Mouse (Mus musculus): Measurements from ENCODE around the gene Nr1h4. TPM values are rescaled to one million over a fixed set of nuclear protein-coding genes. Genes with fewer than 3 reads are reported as not detected.

Nr1h4 gene
- polyA plus RNA-seq, 1 experiment from 2014 or later, result not detected

GRCm38 (mm10) chr10:89518365-89518764 is 15.0 kb downstream of the Nr1h4 start:
- 89% methylated on average over 2 of the region's 2 CpGs for WGBS
- Histone ChIP-seq H3K27ac (replicated peaks; ENCODE audit: low read depth, low read length) (no peak overlapping the region), H3K4me2 (ENCODE audit: low read depth, low read length) (no peak overlapping the region), H3K4me3 (ENCODE audit: low read depth, low read length) (no peak overlapping the region), H3K27me3 (replicated peaks; ENCODE audit: control insufficient read depth, insufficient read depth, low read length) (no peaks in the 10 kb centered on the region), H3K4me1 (ENCODE audit: control insufficient read depth, insufficient read depth, low read length) (no peaks in the 10 kb centered on the region), H3K9ac (ENCODE audit: low read depth, low read length) (no peak overlapping the region), H3K9me3 (ENCODE audit: control insufficient read depth, low read length) (no peaks in the 10 kb centered on the region), H3K36me3 (ENCODE audit: control insufficient read depth, insufficient read depth, low read length) (no peaks in the 10 kb centered on the region)
- DNase-seq (ENCODE audit: low spot score), result no peak
- no peak for ATAC-seq (ENCODE audit: low read depth)

- DNase-seq (ENCODE audit: low spot score), result no peak
- Histone ChIP-seq H3K27ac (replicated peaks; ENCODE audit: low read depth, low read length) (no peak overlapping the region), H3K27me3 (replicated peaks; ENCODE audit: control insufficient read depth, insufficient read depth, low read length) (no peaks in the 10 kb centered on the region), H3K4me2 (ENCODE audit: low read depth, low read length) (no peak overlapping the region), H3K36me3 (ENCODE audit: control insufficient read depth, insufficient read depth, low read length) (no peaks in the 10 kb centered on the region), H3K9me3 (ENCODE audit: control insufficient read depth, low read length) (no peaks in the 10 kb centered on the region), H3K4me3 (ENCODE audit: low read depth, low read length) (no peak overlapping the region), H3K9ac (ENCODE audit: low read depth, low read length) (no peak overlapping the region), H3K4me1 (ENCODE audit: control insufficient read depth, insufficient read depth, low read length) (no peaks in the 10 kb centered on the region)
- ATAC-seq (ENCODE audit: low read depth), result no peak
- 66% methylated on average over 2 of the region's 2 CpGs for WGBS
Observed at GRCm38 (mm10) chr10:89515813-89516212, 17.6 kb downstream of the Nr1h4 start.

- Histone ChIP-seq H3K9me3 (ENCODE audit: control insufficient read depth, low read length) (no peaks in the 10 kb centered on the region), H3K4me1 (ENCODE audit: control insufficient read depth, insufficient read depth, low read length) (no peaks in the 10 kb centered on the region), H3K36me3 (ENCODE audit: control insufficient read depth, insufficient read depth, low read length) (no peaks in the 10 kb centered on the region), H3K27ac (replicated peaks; ENCODE audit: low read depth, low read length) (no peak overlapping the region), H3K9ac (ENCODE audit: low read depth, low read length) (no peak overlapping the region), H3K4me3 (ENCODE audit: low read depth, low read length) (no peak overlapping the region), H3K4me2 (ENCODE audit: low read depth, low read length) (no peak overlapping the region), H3K27me3 (replicated peaks; ENCODE audit: control insufficient read depth, insufficient read depth, low read length) (no peaks in the 10 kb centered on the region)
- WGBS, result 75% methylated on average over 6 of the region's 6 CpGs
- DNase-seq (ENCODE audit: low spot score) (no peak), ATAC-seq (ENCODE audit: low read depth) (no peak)
Observed at GRCm38 (mm10) chr10:89512562-89512961, 20.8 kb downstream of the Nr1h4 start.

- H3K27me3 ChIP-seq (replicated peaks; ENCODE audit: control insufficient read depth, insufficient read depth, low read length), result no peaks in the 10 kb centered on the region
- no peak overlapping the region for H3K4me3 ChIP-seq (ENCODE audit: low read depth, low read length)
- H3K36me3 ChIP-seq (ENCODE audit: control insufficient read depth, insufficient read depth, low read length), result no peaks in the 10 kb centered on the region
- ATAC-seq (ENCODE audit: low read depth), result no peak
- no peaks in the 10 kb centered on the region for H3K4me1 ChIP-seq (ENCODE audit: control insufficient read depth, insufficient read depth, low read length)
- no peak overlapping the region for H3K4me2 ChIP-seq (ENCODE audit: low read depth, low read length)
- H3K27ac ChIP-seq (replicated peaks; ENCODE audit: low read depth, low read length), result no peak overlapping the region
- no peak overlapping the region for H3K9ac ChIP-seq (ENCODE audit: low read depth, low read length)
- H3K9me3 ChIP-seq (ENCODE audit: control insufficient read depth, low read length), result no peaks in the 10 kb centered on the region
- WGBS, result 84% methylated on average over 2 of the region's 2 CpGs
- no peak for DNase-seq (ENCODE audit: low spot score)
Observed at GRCm38 (mm10) chr10:89510547-89510946, 22.8 kb downstream of the Nr1h4 start.

GRCm38 (mm10) chr10:89508567-89508966 is 24.8 kb downstream of the Nr1h4 start:
- ATAC-seq (ENCODE audit: low read depth) (no peak), DNase-seq (ENCODE audit: low spot score) (no peak)
- Histone ChIP-seq H3K36me3 (ENCODE audit: control insufficient read depth, insufficient read depth, low read length) (no peaks in the 10 kb centered on the region), H3K4me1 (ENCODE audit: control insufficient read depth, insufficient read depth, low read length) (no peaks in the 10 kb centered on the region), H3K4me3 (ENCODE audit: low read depth, low read length) (no peak overlapping the region), H3K27ac (replicated peaks; ENCODE audit: low read depth, low read length) (no peak overlapping the region), H3K9ac (ENCODE audit: low read depth, low read length) (no peak overlapping the region), H3K9me3 (ENCODE audit: control insufficient read depth, low read length) (no peaks in the 10 kb centered on the region), H3K27me3 (replicated peaks; ENCODE audit: control insufficient read depth, insufficient read depth, low read length) (no peaks in the 10 kb centered on the region), H3K4me2 (ENCODE audit: low read depth, low read length) (no peak overlapping the region)
- 77% methylated on average over 2 of the region's 2 CpGs for WGBS

GRCm38 (mm10) chr10:89506479-89506878 is 26.9 kb downstream of the Nr1h4 start:
- ATAC-seq (ENCODE audit: low read depth) (no peak), DNase-seq (ENCODE audit: low spot score) (no peak)
- Histone ChIP-seq H3K9ac (ENCODE audit: low read depth, low read length) (no peak overlapping the region), H3K27ac (replicated peaks; ENCODE audit: low read depth, low read length) (no peak overlapping the region), H3K27me3 (replicated peaks; ENCODE audit: control insufficient read depth, insufficient read depth, low read length) (no peaks in the 10 kb centered on the region), H3K4me3 (ENCODE audit: low read depth, low read length) (no peak overlapping the region), H3K4me1 (ENCODE audit: control insufficient read depth, insufficient read depth, low read length) (no peaks in the 10 kb centered on the region), H3K9me3 (ENCODE audit: control insufficient read depth, low read length) (no peaks in the 10 kb centered on the region), H3K36me3 (ENCODE audit: control insufficient read depth, insufficient read depth, low read length) (no peaks in the 10 kb centered on the region), H3K4me2 (ENCODE audit: low read depth, low read length) (no peak overlapping the region)
- WGBS, result 82% methylated on average over 9 of the region's 9 CpGs

- H3K9ac ChIP-seq (ENCODE audit: low read depth, low read length), result no peak overlapping the region
- no peak overlapping the region for H3K4me2 ChIP-seq (ENCODE audit: low read depth, low read length)
Observed at GRCm38 (mm10) chr10:89505592-89505955, 27.8 kb downstream of the Nr1h4 start.

GRCm38 (mm10) chr10:89504952-89505591 is 28.3 kb downstream of the Nr1h4 start:
- ATAC-seq (ENCODE audit: low read depth) (no peak), DNase-seq (ENCODE audit: low spot score) (no peak)
- Histone ChIP-seq H3K9me3 (ENCODE audit: control insufficient read depth, low read length) (no peaks in the 10 kb centered on the region), H3K9ac (ENCODE audit: low read depth, low read length) (no peak overlapping the region), H3K4me2 (ENCODE audit: low read depth, low read length) (no peak overlapping the region), H3K4me1 (ENCODE audit: control insufficient read depth, insufficient read depth, low read length) (no peaks in the 10 kb centered on the region), H3K36me3 (ENCODE audit: control insufficient read depth, insufficient read depth, low read length) (no peaks in the 10 kb centered on the region), H3K27me3 (replicated peaks; ENCODE audit: control insufficient read depth, insufficient read depth, low read length) (no peaks in the 10 kb centered on the region), H3K27ac (replicated peaks; ENCODE audit: low read depth, low read length) (no peak overlapping the region), H3K4me3 (ENCODE audit: low read depth, low read length) (no peak overlapping the region)
- WGBS, result 76% methylated on average over 10 of the region's 10 CpGs

More at GRCm38 (mm10) chr10:89505592-89505955, 27.8 kb downstream of the Nr1h4 start:
- Histone ChIP-seq H3K27ac (replicated peaks; ENCODE audit: low read depth, low read length) (no peak overlapping the region), H3K4me1 (ENCODE audit: control insufficient read depth, insufficient read depth, low read length) (no peaks in the 10 kb centered on the region), H3K27me3 (replicated peaks; ENCODE audit: control insufficient read depth, insufficient read depth, low read length) (no peaks in the 10 kb centered on the region), H3K9me3 (ENCODE audit: control insufficient read depth, low read length) (no peaks in the 10 kb centered on the region), H3K4me3 (ENCODE audit: low read depth, low read length) (no peak overlapping the region), H3K36me3 (ENCODE audit: control insufficient read depth, insufficient read depth, low read length) (no peaks in the 10 kb centered on the region)
- 69% methylated on average over 5 of the region's 5 CpGs for WGBS
- ATAC-seq (ENCODE audit: low read depth), result no peak
- DNase-seq (ENCODE audit: low spot score), result peak; percentile 13

- no peak overlapping the region for H3K4me2 ChIP-seq (ENCODE audit: low read depth, low read length)
- no peak for ATAC-seq (ENCODE audit: low read depth)
- 61% methylated on average over 5 of the region's 5 CpGs for WGBS
Observed at GRCm38 (mm10) chr10:89502986-89503560, 30.3 kb downstream of the Nr1h4 start.

More at GRCm38 (mm10) chr10:89502986-89503560, 30.3 kb downstream of the Nr1h4 start:
- H3K9ac ChIP-seq (ENCODE audit: low read depth, low read length), result no peak overlapping the region
- no peak overlapping the region for H3K27ac ChIP-seq (replicated peaks; ENCODE audit: low read depth, low read length)
- H3K27me3 ChIP-seq (replicated peaks; ENCODE audit: control insufficient read depth, insufficient read depth, low read length), result no peaks in the 10 kb centered on the region
- no peak for DNase-seq (ENCODE audit: low spot score)
- no peaks in the 10 kb centered on the region for H3K4me1 ChIP-seq (ENCODE audit: control insufficient read depth, insufficient read depth, low read length)
- H3K36me3 ChIP-seq (ENCODE audit: control insufficient read depth, insufficient read depth, low read length), result no peaks in the 10 kb centered on the region
- no peaks in the 10 kb centered on the region for H3K9me3 ChIP-seq (ENCODE audit: control insufficient read depth, low read length)
- no peak overlapping the region for H3K4me3 ChIP-seq (ENCODE audit: low read depth, low read length)

All from embryonic facial prominence, embryonic 14.5 days (tissue).